ENCODE assay signal across 8 mouse cellular contexts in the genomic region with DNA sequence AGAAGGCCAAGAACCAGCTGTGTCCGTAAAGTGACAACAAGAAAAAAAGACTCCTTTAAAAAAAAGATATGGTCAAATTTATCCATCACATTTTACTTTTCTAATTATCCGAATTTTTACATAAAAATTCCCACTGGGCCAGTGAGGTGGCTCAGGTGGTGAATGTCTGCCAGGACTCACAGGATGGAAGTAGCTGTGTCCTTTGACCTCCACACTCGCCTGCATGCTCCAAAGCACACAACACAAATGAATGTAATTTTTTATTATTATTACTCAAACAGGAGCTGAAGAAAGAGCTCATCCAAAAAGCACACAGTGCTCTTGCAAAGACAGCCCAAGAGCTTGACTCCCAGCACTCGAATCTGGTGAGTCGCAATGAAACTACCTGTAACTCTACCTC. TPM values are rescaled to one million over a fixed set of nuclear protein-coding genes. Genes with fewer than 3 reads are reported as not detected.
DNase-seq lines count a peak whose midpoint lies in the region; ATAC-seq and TF ChIP-seq lines count a peak whose summit lies in the region.

No protein-coding gene starts in this region.

- H3K4me3 ChIP-seq in hindbrain, embryonic 12.5 days, result peak overlapping the region; percentile 68
- H3K4me3 ChIP-seq in liver, embryonic 11.5 days (ENCODE audit: low read depth, low read length), result peak overlapping the region; percentile 90
- H3K4me3 ChIP-seq in stomach, postnatal 0 days (ENCODE audit: low read depth, low read length), result peak overlapping the region; percentile 94

- H3K27ac ChIP-seq in hindbrain, embryonic 12.5 days, result no peak overlapping the region
- H3K27ac ChIP-seq in liver, embryonic 11.5 days (ENCODE audit: low read depth, low read length), result no peak overlapping the region
- no peak overlapping the region for H3K27ac ChIP-seq in stomach, postnatal 0 days (replicated peaks)

- no peaks in the 10 kb centered on the region for H3K27me3 ChIP-seq in hindbrain, embryonic 12.5 days
- no peaks in the 10 kb centered on the region for H3K27me3 ChIP-seq in liver, embryonic 11.5 days (replicated peaks; ENCODE audit: control insufficient read depth, insufficient read depth, low read length)
- no peaks in the 10 kb centered on the region for H3K27me3 ChIP-seq in stomach, postnatal 0 days (ENCODE audit: control insufficient read depth, insufficient read depth, low read length)

- no peaks in the 10 kb centered on the region for H3K9me3 ChIP-seq in hindbrain, embryonic 12.5 days (replicated peaks)
- no peaks in the 10 kb centered on the region for H3K9me3 ChIP-seq in liver, embryonic 11.5 days (ENCODE audit: control insufficient read depth, low read length)
- H3K9me3 ChIP-seq in stomach, postnatal 0 days (ENCODE audit: control insufficient read depth, low read length), result no peaks in the 10 kb centered on the region

- no peaks in the 10 kb centered on the region for H3K36me3 ChIP-seq in hindbrain, embryonic 12.5 days
- H3K36me3 ChIP-seq in liver, embryonic 11.5 days (ENCODE audit: control insufficient read depth, insufficient read depth, low read length), result no peaks in the 10 kb centered on the region
- no peaks in the 10 kb centered on the region for H3K36me3 ChIP-seq in stomach, postnatal 0 days (ENCODE audit: control insufficient read depth, insufficient read depth, low read length)

- no peak for TF ChIP-seq CTCF in stomach, postnatal 0 days (IDR thresholded peaks at IDR 0.05; ENCODE audit: low read depth)

- H3K9ac ChIP-seq in hindbrain, embryonic 12.5 days, result peak overlapping the region; percentile 88
- peak overlapping the region; percentile 50 for H3K9ac ChIP-seq in liver, embryonic 11.5 days (ENCODE audit: low read depth, low read length)
- 0 out of 2 replicates have a peak overlapping the region, but pooled peaks have one; percentile 13 for H3K9ac ChIP-seq in stomach, postnatal 0 days (ENCODE audit: low read length)

- 21% methylated on average over 5 of the region's 5 CpGs for WGBS in hindbrain, embryonic 12.5 days
- WGBS in liver, embryonic 11.5 days, result 34% methylated on average over 5 of the region's 5 CpGs
- 17% methylated on average over 5 of the region's 5 CpGs for WGBS in stomach, postnatal 0 days

- DNase-seq in thymus, postnatal 4 days, result peak; percentile 13
- DNase-seq in thymus, postnatal 10 days (ENCODE audit: low spot score in 2 of 2), result no peak
- no peak for DNase-seq in liver, embryonic 11.5 days (ENCODE audit: low spot score)
- DNase-seq in stomach, postnatal 0 days (ENCODE audit: low spot score), result no peak
- no peak for DNase-seq in spleen, postnatal 14 days (ENCODE audit: low spot score in 2 of 2)
- DNase-seq in gastrocnemius, adult 8-10 months (ENCODE audit: low spot score in 2 of 2), result no peak
- DNase-seq in T-cell, adult 2 months (ENCODE audit: low spot score), result no peak

- TF ChIP-seq EP300 in stomach, postnatal 0 days (optimal IDR thresholded peaks at IDR 0.05), result no peak

- ATAC-seq in hindbrain, embryonic 12.5 days (ENCODE audit: low FRiP score), result no peak
- ATAC-seq in liver, embryonic 11.5 days (replicated peaks; ENCODE audit: low FRiP score), result no peak
- ATAC-seq in stomach, postnatal 0 days (ENCODE audit: low FRiP score, low TSS enrichment), result no peak

- peaks cover 22% of the 10 kb centered on the region for H3K4me1 ChIP-seq in hindbrain, embryonic 12.5 days
- H3K4me1 ChIP-seq in liver, embryonic 11.5 days (replicated peaks; ENCODE audit: control insufficient read depth, insufficient read depth, low read length), result peaks cover 16% of the 10 kb centered on the region
- no peaks in the 10 kb centered on the region for H3K4me1 ChIP-seq in stomach, postnatal 0 days (replicated peaks; ENCODE audit: control insufficient read depth, insufficient read depth)

- H3K4me2 ChIP-seq in hindbrain, embryonic 12.5 days (replicated peaks), result peak overlapping the region; percentile 80
- H3K4me2 ChIP-seq in liver, embryonic 11.5 days, result peak overlapping the region; percentile 93
- peak overlapping the region; percentile 63 for H3K4me2 ChIP-seq in stomach, postnatal 0 days (replicated peaks; ENCODE audit: low read depth)

RNA-seq across cellular contexts. Expression of a gene that starts 2.0 kb away (rescaled TPM):
- polyA plus RNA-seq in hindbrain, embryonic 12.5 days (2016; fragmentation: Nextera tagmentation; extraction: Ambion mirVana), result 112 and 116 TPM in 2 replicates
- 57.2 and 65.9 TPM in 2 replicates for polyA plus RNA-seq in liver, embryonic 11.5 days (2014; fragmentation: Nextera tagmentation; extraction: Ambion mirVana)
- polyA plus RNA-seq in stomach, postnatal 0 days (2015; fragmentation: Nextera tagmentation; extraction: Ambion mirVana), result 18.3 and 20.9 TPM in 2 replicates
- total RNA-seq in gastrocnemius, adult 8-10 months (2022), result 10 to 100 TPM; 15.5 to 16.7 (median 16.0) TPM

Comparison
In these comparisons a context has a peak if more than half of its experiments do, and no peak if none do; other contexts are left out.
1. H3K9ac ChIP-seq: peak in every context shown above with its lines; median percentile 88 in hindbrain, embryonic 12.5 days; 50 in liver, embryonic 11.5 days; 13 in stomach, postnatal 0 days.